Mouse (Mus musculus): ENCODE results near the gene Btg2. TPM values are rescaled to one million over a fixed set of nuclear protein-coding genes. Genes with fewer than 3 reads are reported as not detected.
A peak's percentile ranks its signal among the peaks of the same experiment; 100 is the strongest.

Gene Btg2
- total RNA-seq, 2 experiments from 2014 or later: 68.9 to 175 TPM

DNA sequence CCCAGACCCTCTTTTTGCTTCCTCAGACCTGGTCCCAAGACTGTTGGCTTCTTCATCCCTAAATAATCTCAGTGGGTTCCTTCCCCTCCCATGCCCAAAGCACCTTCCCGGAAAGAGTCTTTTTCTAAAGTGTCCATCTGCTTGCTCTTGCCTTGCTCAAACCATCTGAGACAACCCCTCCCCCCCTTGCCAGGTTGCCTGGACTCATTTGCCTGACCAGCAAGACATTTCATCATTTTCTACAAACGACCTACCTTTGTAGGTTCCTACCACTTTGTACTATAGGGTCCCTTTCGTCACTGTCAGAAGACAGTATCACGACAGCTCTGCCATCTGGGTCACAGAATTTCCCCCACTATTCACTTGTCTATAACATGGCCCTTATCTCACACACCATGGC lies 1.5 kb upstream of the Btg2 start:
- no peak for ATAC-seq (ENCODE audit: poor library complexity, severe bottlenecking)

DNA sequence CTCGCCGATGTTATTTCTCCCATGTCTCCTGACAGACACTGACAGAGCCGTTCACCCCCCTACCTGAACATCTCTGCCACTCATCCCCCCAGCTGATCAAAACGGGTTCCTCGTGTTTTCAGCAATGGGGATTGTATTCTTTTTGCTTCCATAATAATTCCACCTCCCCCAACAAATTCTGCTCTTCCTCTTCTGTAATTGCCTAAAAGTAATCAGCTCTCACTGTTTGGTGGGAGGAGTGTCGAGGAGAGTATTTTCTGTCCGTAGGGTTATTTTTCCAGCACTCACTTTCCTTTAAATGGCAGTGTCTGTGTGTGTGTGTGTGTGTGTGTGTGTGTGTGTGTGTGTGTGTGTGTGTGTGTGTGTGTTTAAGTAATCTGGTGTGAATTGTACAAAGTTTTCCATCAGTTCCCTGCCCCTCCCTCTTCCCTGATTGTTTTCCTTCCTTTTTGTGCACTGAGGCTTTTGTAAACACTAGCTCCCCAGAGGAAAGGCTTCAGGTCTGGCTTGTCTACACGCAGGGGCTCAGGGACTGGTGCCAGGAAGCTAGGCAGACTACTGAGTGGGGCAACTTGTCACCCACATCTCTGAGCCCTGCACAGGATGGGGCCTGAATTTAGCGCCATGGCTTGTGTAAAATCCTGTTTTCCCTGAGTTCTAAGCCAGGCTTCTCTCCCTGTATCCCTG lies 700 bp upstream of the Btg2 start:
- ATAC-seq (ENCODE audit: poor library complexity, severe bottlenecking): no peak

- peak; percentile 11 for ATAC-seq (ENCODE audit: poor library complexity, severe bottlenecking)
Observed at GRCm38 (mm10) chr1:134078061-134078795, 692 bp downstream of the Btg2 start.

DNA sequence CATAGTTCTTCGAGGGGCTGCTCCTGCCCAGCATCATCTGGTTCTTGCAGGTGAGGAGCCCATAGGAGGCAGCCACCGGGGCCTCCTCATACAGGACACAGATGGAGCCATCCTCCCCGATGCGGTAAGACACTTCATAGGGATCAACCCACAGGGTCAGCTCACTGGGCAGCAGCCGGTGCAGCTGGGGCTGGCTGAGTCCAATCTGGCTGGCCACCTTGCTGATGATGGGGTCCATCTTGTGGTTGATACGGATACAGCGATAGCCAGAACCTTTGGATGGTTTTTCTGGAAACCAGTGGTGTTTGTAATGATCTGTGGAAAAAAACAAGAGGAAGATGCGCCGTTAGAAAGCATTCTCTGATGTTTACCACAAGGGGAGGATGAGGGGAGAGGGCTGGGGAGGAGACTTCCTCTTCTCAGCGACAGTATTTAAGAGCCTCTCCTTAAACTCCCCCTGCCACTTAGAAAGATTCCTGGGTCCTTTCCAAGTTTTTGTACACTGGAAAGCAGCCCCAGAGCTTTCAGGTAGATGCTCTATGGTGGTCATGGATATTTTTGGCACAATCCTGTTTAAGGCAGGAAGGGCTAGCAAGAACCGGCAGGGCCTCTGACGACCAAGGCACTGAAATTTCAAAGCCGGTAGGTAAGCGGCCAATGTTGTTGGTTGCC lies 1.4 kb downstream of the Btg2 start:
- ATAC-seq (ENCODE audit: poor library complexity, severe bottlenecking): peak; percentile 13

GRCm38 (mm10) chr1:134076789-134077188 lies 2.1 kb downstream of the Btg2 start:
- ATAC-seq (ENCODE audit: poor library complexity, severe bottlenecking): no peak

GRCm38 (mm10) chr1:134075532-134075931 lies 3.4 kb downstream of the Btg2 start:
- ATAC-seq (ENCODE audit: poor library complexity, severe bottlenecking): no peak

GRCm38 (mm10) chr1:134074606-134075005 lies 4.3 kb downstream of the Btg2 start:
- no peak for ATAC-seq (ENCODE audit: poor library complexity, severe bottlenecking)

DNA sequence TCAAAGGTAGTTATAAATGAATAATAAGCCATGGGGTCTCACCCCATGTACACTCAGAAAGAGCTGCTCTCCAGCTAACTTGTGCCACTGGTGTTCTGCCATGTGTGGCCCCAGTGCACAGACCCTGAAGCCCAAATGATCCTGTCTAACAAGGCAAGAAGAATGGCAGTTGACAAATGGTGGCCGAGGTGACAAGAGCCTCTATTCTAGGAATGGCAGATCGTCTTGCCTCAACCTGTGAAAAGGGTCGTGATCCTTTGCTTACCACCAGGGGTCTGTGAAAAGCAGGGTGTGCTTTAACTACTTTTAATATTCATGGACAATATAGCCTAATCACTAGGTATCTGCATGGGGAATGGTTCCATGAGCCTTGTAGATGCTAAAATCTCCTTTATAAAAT lies 4.7 kb downstream of the Btg2 start:
- no peak for ATAC-seq (ENCODE audit: poor library complexity, severe bottlenecking)

- ATAC-seq (ENCODE audit: poor library complexity, severe bottlenecking): no peak
Observed at GRCm38 (mm10) chr1:134073658-134074057, 5.3 kb downstream of the Btg2 start.

GRCm38 (mm10) chr1:134073061-134073564 lies 5.8 kb downstream of the Btg2 start:
- ATAC-seq (ENCODE audit: poor library complexity, severe bottlenecking): no peak

- no peak for ATAC-seq (ENCODE audit: poor library complexity, severe bottlenecking)
Observed at GRCm38 (mm10) chr1:134071411-134072018, 7.4 kb downstream of the Btg2 start.

DNA sequence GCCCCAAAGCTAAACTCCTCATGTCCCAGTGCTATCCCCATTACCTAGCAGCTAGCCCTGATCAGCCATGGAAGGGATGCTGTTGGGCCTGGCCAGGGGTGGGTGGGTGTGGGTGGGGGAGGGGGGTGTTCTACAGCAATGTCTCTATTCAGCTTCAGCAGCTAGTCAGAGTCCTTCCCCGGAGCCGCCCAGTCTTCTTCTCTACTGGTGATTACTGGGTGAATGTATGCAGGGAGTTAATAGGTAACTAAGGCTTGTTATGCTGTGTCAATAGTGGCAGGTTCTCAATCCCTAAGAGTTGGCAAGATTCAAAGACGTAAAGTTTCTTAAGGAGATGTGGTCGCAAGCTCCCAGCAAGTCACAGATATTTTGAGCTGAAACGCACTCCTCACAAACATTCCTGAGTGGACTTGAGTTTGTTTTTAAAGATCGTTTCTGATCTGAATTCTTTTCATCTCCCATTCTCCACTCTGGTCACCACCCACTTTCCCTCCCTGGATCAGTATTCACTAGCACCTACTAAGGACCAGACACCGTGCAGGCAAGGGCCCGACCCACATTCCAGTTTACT lies 8.7 kb downstream of the Btg2 start:
- ATAC-seq (ENCODE audit: poor library complexity, severe bottlenecking): no peak

DNA sequence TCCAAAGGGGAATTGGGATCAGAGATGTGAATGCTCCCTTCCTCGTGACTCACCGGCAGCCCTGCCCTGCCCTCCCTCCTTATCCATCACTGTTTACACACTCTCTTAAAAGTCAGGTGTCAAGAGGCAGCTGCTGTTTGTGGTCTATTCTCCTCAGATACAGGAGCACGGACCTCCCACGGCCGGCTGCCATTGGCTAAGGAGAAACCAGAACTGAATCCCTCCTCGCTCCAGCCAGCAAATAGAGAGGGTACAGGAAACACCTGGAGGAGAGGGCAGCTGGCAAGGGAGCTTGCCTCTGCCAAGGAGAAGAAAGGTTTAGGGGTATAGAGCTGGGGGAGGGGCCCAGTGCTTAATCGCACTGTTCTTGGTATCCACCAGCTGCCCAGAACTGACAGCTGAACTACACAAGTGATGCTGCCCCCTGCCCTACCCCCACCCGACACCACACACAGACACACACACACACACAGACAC lies 11.7 kb downstream of the Btg2 start:
- ATAC-seq (ENCODE audit: poor library complexity, severe bottlenecking): peak; percentile 3; the same call in 1 of the 2 replicates

DNA sequence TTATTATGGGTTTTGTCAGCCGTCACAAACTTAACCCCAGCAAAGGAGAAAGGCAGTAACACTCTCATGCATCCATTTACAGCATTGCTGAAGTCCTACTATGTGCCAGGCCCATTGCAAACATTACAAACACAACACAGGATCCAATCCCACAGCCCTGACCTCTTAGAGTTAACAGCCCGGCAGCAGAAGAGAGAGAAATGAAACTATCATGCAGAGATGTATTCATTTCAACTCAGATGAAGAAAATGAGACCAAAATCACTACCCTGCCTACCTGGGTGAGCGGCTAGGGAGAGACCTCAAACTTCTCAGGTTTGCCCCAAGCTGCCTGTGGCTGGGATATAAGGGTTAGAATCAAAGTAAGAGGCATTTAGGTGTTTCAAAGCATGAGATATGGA lies 12.4 kb downstream of the Btg2 start:
- ATAC-seq (ENCODE audit: poor library complexity, severe bottlenecking): no peak

DNA sequence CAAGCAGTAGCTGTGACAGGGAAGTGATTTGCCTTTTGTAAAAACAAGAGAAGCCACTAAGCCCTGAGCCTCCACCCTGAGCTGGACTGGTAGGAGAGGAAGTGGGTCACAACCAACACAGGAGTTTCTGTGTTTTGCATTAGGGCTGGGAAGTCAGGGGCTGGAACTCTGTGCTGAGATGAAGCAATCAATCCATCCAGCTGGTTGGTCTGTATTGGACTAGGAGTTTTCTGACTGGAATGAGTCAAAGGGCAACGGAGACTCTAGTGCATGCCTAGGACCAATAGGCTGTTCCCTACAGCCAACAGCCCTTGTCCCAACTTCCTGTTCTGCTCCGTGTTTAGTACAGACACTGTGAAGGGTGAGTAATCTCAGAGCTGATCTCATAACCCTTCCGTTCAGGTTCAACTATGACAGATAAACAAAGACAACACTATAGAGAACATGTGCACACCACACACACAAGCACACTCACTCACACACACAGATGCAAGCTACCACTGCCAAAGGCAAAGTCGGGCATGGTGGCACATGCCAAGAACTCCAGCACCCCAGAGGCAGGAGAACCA lies 13.6 kb downstream of the Btg2 start:
- ATAC-seq (ENCODE audit: poor library complexity, severe bottlenecking): peak; percentile 46

DNA sequence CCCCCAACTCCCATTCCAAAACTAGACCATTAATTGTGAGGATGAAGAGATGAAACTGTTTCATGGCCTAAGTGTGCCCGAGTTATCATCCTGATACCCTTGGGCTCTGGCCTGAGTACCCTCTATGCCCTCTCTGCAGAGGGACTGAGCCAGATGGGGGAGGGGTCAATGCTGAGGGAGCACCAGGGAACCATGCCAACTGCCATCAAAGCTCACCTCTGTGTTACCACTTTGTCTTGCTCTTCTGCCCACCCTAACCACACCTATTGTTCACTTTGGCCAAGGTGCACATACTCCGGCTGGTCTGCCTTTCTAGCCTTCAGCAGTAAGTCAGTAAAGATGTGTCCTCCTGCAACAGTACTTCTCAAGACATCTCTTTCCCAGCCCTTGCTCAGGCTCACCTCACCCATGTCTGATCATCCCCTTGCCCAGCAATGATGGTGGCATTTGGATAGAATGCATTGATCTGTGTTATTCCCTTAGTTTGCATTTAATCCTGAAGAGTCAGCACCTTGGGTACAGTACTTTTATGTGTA lies 14.6 kb downstream of the Btg2 start:
- no peak for ATAC-seq (ENCODE audit: poor library complexity, severe bottlenecking)

DNA sequence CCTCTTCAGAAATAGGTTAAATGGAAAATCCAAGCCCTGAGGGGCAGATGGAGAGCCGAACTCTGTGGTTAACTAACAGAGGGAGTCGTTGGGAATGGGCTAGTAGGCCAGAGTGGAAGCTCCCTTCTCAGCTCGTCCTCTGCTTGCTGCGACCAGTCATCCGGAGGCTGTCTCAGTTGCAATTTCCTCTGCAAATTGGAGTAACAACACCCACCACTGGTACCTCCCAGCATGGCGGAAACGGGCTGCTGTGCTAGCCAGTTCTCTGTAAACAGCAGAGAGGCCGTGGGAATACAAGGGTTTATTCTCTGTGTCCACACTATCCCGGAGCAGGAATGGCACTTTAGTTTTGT lies 15.2 kb downstream of the Btg2 start:
- peak; percentile 19; the same call in 1 of the 2 replicates for ATAC-seq (ENCODE audit: poor library complexity, severe bottlenecking)

DNA sequence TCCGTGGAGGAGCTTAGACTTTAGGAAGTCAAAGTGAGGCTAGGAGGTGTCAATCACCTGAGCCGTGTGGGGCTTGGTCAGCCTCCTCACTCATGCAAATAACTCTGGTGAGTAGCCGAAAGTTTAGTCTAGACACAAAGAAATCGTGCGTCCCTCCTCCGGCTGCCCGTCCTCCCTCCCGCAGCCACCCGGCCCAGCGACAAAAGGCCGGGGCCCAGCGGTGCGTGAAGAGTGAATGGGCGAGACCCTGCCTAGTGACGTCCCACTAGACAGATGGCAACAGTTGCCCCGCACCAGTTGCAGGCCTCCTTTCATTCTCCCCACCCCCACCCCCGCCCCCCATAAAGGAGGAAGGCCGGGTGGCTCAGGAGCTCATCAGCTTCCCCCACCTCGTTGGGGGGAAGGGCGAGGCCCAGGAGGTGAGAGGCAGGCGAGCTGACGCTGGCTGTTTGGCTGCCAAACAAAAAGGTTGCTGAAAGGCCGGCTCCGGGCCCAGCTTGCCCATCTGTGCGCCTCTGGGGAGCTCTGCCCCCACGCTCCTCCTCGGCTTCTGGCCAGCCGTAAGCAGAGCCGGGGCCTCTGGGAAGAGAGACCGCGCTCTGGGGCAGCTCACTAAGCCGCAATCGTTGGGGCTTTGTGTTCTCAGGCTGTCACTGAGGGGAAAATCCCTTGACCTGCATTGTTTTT lies 15.7 kb downstream of the Btg2 start:
- ATAC-seq (ENCODE audit: poor library complexity, severe bottlenecking): peak; percentile 19

- ATAC-seq (ENCODE audit: poor library complexity, severe bottlenecking): no peak
Observed at GRCm38 (mm10) chr1:134062411-134063085, 16.4 kb downstream of the Btg2 start.
